Mouse (Mus musculus) thymus, adult 2 months (tissue): ENCODE measurements around the gene Ubr2. TPM values are rescaled to one million over a fixed set of nuclear protein-coding genes. Genes with fewer than 3 reads are reported as not detected.
A peak's percentile ranks its signal among the peaks of the same experiment; 100 is the strongest.

Source experiments
- DNase-seq: peaks from one replicate; pipeline ENCODE4 v3.0.0; 2021
- H3K27ac ChIP-seq: fragments of 200-500 bp; 2 replicates; pipeline ENCODE4 v1.5.1; 2012; ENCODE audit warnings: low read length, control low read depth; ENCODE audit not compliant: control insufficient read depth, insufficient read depth
- H3K27me3 ChIP-seq: fragments of 200-500 bp; 2 replicates; pipeline ENCODE4 v1.6.1; 2012; ENCODE audit warnings: mild to moderate bottlenecking, low read length, moderate library complexity, mixed read lengths; ENCODE audit not compliant: control insufficient read depth, insufficient read depth
- H3K36me3 ChIP-seq: fragments of 200-500 bp; 2 replicates; pipeline ENCODE4 v1.6.1; 2012; ENCODE audit warnings: mild to moderate bottlenecking, low read length, moderate library complexity; ENCODE audit not compliant: control insufficient read depth, insufficient read depth
- H3K4me1 ChIP-seq: fragments of 200-500 bp; replicated peaks from 2 replicates; pipeline ENCODE4 v1.6.1; 2012; ENCODE audit warnings: low read length; ENCODE audit not compliant: control insufficient read depth, insufficient read depth
- H3K4me3 ChIP-seq: fragments of 200-500 bp; 2 replicates; pipeline ENCODE4 v1.5.1; 2012; ENCODE audit warnings: mild to moderate bottlenecking, low read length, control low read depth, moderate library complexity; ENCODE audit not compliant: control insufficient read depth, insufficient read depth
- CTCF ChIP-seq: fragments of 200-500 bp; IDR thresholded peaks from 2 replicates; pipeline ENCODE4 v1.5.1; 2012; ENCODE audit warnings: mild to moderate bottlenecking, control low read depth, low read length, moderate library complexity, borderline replicate concordance; ENCODE audit not compliant: control insufficient read depth, poor library complexity, insufficient read depth; ENCODE audit errors: extremely low read depth
- POLR2A ChIP-seq: fragments of 200-500 bp; IDR thresholded peaks from 2 replicates; pipeline ENCODE4 v1.6.1; 2012; ENCODE audit warnings: mild to moderate bottlenecking, low read length, control low read depth, moderate library complexity; ENCODE audit not compliant: control insufficient read depth, poor library complexity, insufficient read depth; ENCODE audit errors: extremely low read depth
- WGBS: fragments of 180-500 bp; shearing (Covaris S2); methylation state at CpG from one replicate; pipeline ENCODE4 v1.1.7; 2018; 5-methylcytosine and 5-hydroxymethylcytosine counted together
- polyA plus RNA-seq: library from polyadenylated mRNA; depleted of rRNA; stranded (reverse); fragments of >200 nt; gene quantifications from 2 replicates; pipeline ENCODE4 v1.2.3, GENCODE M21; 2012

Ubr2 gene
- polyA plus RNA-seq, 1 experiment = 61.9 TPM

GRCm38 (mm10) chr17:46888511-46889212, 121.7 kb downstream of the Ubr2 start:
- 50% methylated on average over 16 of the region's 16 CpGs for whole genome bisulfite sequencing
- no peaks in the 10 kb centered on the region for H3K27me3 ChIP-seq
- TF ChIP-seq POLR2A = no peak
- no peak for TF ChIP-seq CTCF
- no peak overlapping the region for H3K4me3 ChIP-seq
- peak; percentile 51 for DNase-seq
- H3K36me3 ChIP-seq = no peaks in the 10 kb centered on the region
- H3K27ac ChIP-seq = no peak overlapping the region
- peaks cover 19% of the 10 kb centered on the region for H3K4me1 ChIP-seq

GRCm38 (mm10) chr17:46885910-46886643, 124.3 kb downstream of the Ubr2 start:
- Histone ChIP-seq H3K4me3 (no peak overlapping the region), H3K4me1 (peaks cover 6% of the 10 kb centered on the region), H3K27me3 (no peaks in the 10 kb centered on the region), H3K36me3 (no peaks in the 10 kb centered on the region), H3K27ac (no peak overlapping the region)
- TF ChIP-seq CTCF (no peak), POLR2A (no peak)
- WGBS = 90% methylated on average over 17 of the region's 17 CpGs
- DNase-seq = no peak

DNA sequence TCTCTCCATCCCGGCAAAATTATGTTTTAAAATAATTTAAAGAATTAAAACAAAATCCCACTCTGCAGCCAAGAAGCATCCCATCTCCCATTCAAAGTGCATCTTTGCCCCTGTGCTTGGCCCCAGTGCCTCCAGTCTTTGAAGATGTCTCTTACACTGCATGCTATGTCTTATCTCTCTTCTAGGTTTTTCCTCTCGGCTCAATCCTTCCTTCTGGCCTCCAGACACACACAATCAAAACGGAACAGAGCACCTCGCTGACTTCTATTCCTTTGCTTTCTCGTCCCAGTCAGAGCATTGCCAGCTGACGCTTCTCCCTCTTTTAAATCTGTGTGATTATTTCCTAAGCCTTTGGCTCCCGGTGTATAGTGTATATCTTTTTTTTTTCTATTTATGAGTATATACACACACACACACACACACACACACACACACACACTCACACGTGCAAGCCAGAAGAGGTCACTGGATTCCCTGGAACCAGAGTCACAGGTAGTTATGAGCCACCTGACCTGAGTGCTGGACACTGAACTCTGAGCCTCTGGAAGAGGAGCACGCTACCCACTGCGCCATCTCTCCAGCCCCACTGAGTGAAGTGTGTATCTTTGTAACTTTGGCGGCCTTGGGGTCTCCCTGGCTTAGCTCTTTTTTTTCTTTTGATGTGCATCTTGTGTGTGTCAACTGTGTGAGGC, 125.0 kb downstream of the Ubr2 start:
- Histone ChIP-seq H3K4me1 (peaks cover 6% of the 10 kb centered on the region), H3K27me3 (no peaks in the 10 kb centered on the region), H3K4me3 (no peak overlapping the region), H3K27ac (no peak overlapping the region), H3K36me3 (no peaks in the 10 kb centered on the region)
- WGBS = 95% methylated on average over 11 of the region's 11 CpGs
- no peak for TF ChIP-seq CTCF
- no peak for DNase-seq

DNA sequence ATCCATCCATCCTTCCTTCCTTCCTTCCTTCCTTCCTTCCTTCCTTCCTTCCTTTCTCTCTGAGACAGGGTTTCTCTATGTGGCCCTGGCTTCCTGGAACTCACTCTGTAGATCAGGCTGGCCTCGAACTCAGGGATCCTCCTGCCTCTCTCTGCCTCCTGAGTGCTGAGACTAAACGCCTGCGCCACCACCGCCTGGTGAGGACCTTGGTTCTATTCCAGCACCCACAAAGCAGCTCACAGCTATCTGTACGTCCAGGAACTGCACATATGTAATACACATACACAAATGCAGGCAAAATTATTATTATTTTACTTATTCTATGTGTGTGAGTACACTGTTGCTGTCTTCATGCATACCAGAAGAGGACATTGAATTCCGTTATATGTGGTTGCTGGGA, 125.6 kb downstream of the Ubr2 start:
- WGBS = 91% methylated on average over 6 of the region's 6 CpGs
- no peak overlapping the region for H3K27ac ChIP-seq
- peaks cover 6% of the 10 kb centered on the region for H3K4me1 ChIP-seq
- TF ChIP-seq CTCF (no peak), POLR2A (no peak)
- no peaks in the 10 kb centered on the region for H3K36me3 ChIP-seq
- H3K27me3 ChIP-seq = no peaks in the 10 kb centered on the region
- H3K4me3 ChIP-seq = no peak overlapping the region
- no peak for DNase-seq

DNA sequence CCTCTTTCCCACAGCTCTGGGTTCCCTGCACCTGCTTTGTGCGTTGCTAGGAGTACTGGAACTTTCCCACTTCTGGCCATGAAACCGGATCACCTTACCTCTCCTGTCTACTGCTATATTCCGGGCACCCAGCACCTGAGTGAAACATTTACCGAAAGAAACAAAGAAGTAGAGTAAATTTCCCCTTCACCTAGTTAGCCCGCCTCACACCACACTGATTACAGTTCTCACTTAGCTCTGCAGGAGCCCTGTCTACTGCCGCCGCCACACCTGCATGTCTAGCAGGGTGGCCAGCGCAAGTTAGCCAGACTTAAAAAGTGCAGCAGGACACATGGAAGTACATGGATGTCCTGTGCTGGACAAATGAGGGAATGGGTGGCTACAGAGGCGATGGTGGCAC, 127.2 kb downstream of the Ubr2 start:
- TF ChIP-seq CTCF (no peak), POLR2A (0 out of 2 replicates have a peak, but pooled peaks have one; percentile 16)
- 93% methylated on average over 9 of the region's 9 CpGs for WGBS
- no peaks in the 10 kb centered on the region for H3K27me3 ChIP-seq
- H3K27ac ChIP-seq = no peak overlapping the region
- no peak overlapping the region for H3K4me3 ChIP-seq
- no peak for DNase-seq
- no peaks in the 10 kb centered on the region for H3K36me3 ChIP-seq
- no peaks in the 10 kb centered on the region for H3K4me1 ChIP-seq

DNA sequence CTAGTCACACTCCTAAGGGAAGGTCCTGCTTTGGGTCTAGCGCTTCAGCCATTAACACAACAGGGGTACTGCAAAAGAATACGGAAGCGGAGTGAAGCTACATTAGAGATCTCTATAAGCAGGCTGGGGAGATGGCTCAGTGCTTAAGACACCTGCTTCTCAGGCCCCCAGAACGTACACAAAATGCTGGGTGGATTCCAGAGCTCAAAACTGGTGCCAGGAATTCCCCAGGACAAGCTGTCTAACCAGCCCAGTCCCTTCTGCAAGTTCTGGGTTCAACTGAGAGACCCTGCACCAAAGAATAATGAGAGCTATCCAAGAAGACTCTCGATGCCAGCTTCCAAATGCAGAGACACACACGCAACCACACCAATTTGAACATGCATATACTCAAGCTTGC, 128.6 kb downstream of the Ubr2 start:
- H3K27me3 ChIP-seq = no peaks in the 10 kb centered on the region
- H3K36me3 ChIP-seq = no peaks in the 10 kb centered on the region
- 90% methylated on average over 6 of the region's 6 CpGs for WGBS
- no peak overlapping the region for H3K27ac ChIP-seq
- no peaks in the 10 kb centered on the region for H3K4me1 ChIP-seq
- DNase-seq = no peak
- no peak overlapping the region for H3K4me3 ChIP-seq
- TF ChIP-seq CTCF (no peak), POLR2A (no peak)

DNA sequence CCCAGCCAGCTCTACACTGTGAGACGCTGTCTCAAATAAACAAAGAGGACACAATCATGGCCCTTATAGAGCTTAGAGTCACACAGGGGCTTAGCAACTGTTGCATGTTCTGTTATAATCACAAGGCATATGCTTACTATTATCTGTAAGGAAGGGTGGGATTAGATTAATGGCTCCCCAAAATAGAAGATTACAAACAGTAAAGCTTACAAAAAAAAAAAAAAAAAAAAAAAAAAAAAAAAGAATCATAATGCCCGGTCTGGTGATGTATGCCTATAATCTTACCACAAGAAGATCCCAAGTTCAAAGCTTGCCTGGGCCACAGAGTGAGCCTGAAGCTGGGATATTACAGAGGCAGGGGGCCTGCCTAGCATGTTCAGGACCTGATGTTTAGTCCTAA, 130.0 kb downstream of the Ubr2 start:
- WGBS = 98% methylated on average over 2 of the region's 2 CpGs
- H3K36me3 ChIP-seq = no peaks in the 10 kb centered on the region
- H3K4me1 ChIP-seq = no peaks in the 10 kb centered on the region
- no peak for DNase-seq
- no peak for TF ChIP-seq POLR2A
- no peak for TF ChIP-seq CTCF
- no peak overlapping the region for H3K27ac ChIP-seq
- no peak overlapping the region for H3K4me3 ChIP-seq
- H3K27me3 ChIP-seq = no peaks in the 10 kb centered on the region
